Mouse (Mus musculus) small intestine, adult 2 months (tissue): ENCODE data around the gene Inha.
A peak's percentile ranks its signal among the peaks of the same experiment; 100 is the strongest.

Source experiments
- CTCF ChIP-seq: fragments of 200-500 bp; IDR thresholded peaks from 2 replicates; pipeline ENCODE4 v1.5.1; 2012; ENCODE audit warnings: low read depth, mild to moderate bottlenecking, control low read depth, inconsistent platforms, low read length, moderate library complexity, mixed read lengths; ENCODE audit not compliant: insufficient replicate concordance, insufficient read length; ENCODE audit errors: extremely low read depth
- POLR2A ChIP-seq: fragments of 200-500 bp; IDR thresholded peaks from 2 replicates; pipeline ENCODE4 v1.6.1; 2012; ENCODE audit warnings: low read depth, mild to moderate bottlenecking, control low read depth, inconsistent platforms, low read length, moderate library complexity

GRCm38 (mm10) chr1:75545965-75546956, 39.4 kb downstream of the Inha start, which contains the start of gene Slc4a3:
- TF ChIP-seq POLR2A: no peak
- 0 out of 2 replicates have a peak, but pooled peaks have one; percentile 13 for TF ChIP-seq CTCF
